Mouse (Mus musculus) liver, embryonic 13.5 days (tissue): ENCODE results near the gene Alyref. TPM values are rescaled to one million over a fixed set of nuclear protein-coding genes. Genes with fewer than 3 reads are reported as not detected.
A peak's percentile ranks its signal among the peaks of the same experiment; 100 is the strongest.
"Not testable (repeated sequence)": the region's sequence is repeated elsewhere in the genome, so short reads cannot be mapped to it uniquely, and the experiment has no call there.

Experiments
- ATAC-seq: fragments of 200-750 bp; cut with Nextera tagmentation; 2 replicates; pipeline ENCODE4 v1.8.0; 2017; ENCODE audit warnings: low read depth, mild to moderate bottlenecking, moderate number of reproducible peaks, moderate library complexity
- DNase-seq: peaks from one replicate; pipeline ENCODE4 v3.0.0; 2022
- H3K27ac ChIP-seq: fragments of 300-500 bp; sonication (generic); 2 replicates; pipeline ENCODE4 v1.5.1; 2015; ENCODE audit warnings: moderate library complexity, mild to moderate bottlenecking, inconsistent platforms
- H3K27me3 ChIP-seq: fragments of 300-500 bp; sonication (generic); 2 replicates; pipeline ENCODE4 v1.6.1; 2015; ENCODE audit warnings: mild to moderate bottlenecking, inconsistent platforms
- H3K36me3 ChIP-seq: fragments of 300-500 bp; sonication (generic); 2 replicates; pipeline ENCODE4 v1.6.1; 2015; ENCODE audit warnings: mild to moderate bottlenecking, inconsistent platforms
- H3K4me1 ChIP-seq: fragments of 300-500 bp; sonication (generic); replicated peaks from 2 replicates; pipeline ENCODE4 v1.6.1; 2015; ENCODE audit warnings: inconsistent platforms
- H3K4me2 ChIP-seq: fragments of 300-500 bp; sonication (generic); 2 replicates; pipeline ENCODE4 v1.6.1; 2015; ENCODE audit warnings: inconsistent platforms, mild to moderate bottlenecking, moderate library complexity
- H3K4me3 ChIP-seq: fragments of 300-500 bp; sonication (generic); replicated peaks from 2 replicates; pipeline ENCODE4 v1.5.1; 2015; ENCODE audit warnings: mild to moderate bottlenecking, inconsistent platforms
- H3K9ac ChIP-seq: fragments of 300-500 bp; sonication (generic); 2 replicates; pipeline ENCODE4 v1.6.1; 2015; ENCODE audit warnings: mild to moderate bottlenecking, inconsistent platforms
- H3K9me3 ChIP-seq: fragments of 300-500 bp; sonication (generic); replicated peaks from 2 replicates; pipeline ENCODE4 v1.6.1; 2016; ENCODE audit warnings: inconsistent platforms
- WGBS: fragments of 180-500 bp; shearing (Covaris S2); methylation state at CpG from one replicate; pipeline ENCODE4 v1.1.7; 2015; ENCODE audit not compliant: insufficient replicate concordance; 5-methylcytosine and 5-hydroxymethylcytosine counted together
- polyA plus RNA-seq: library from polyadenylated mRNA; unstranded; fragments of >200 nt; fragmentation: Nextera tagmentation; extraction: Ambion mirVana; gene quantifications from 2 replicates; pipeline ENCODE4 v1.2.1, GENCODE M21; 2015

Alyref gene
- polyA plus RNA-seq, 1 experiment from 2014 or later: 379 TPM

GRCm38 (mm10) chr11:120597240-120598235 lies 627 bp downstream of the Alyref start:
- no peak for DNase-seq
- peaks cover 78% of the 10 kb centered on the region for H3K4me1 ChIP-seq
- H3K9ac ChIP-seq: peak overlapping the region; percentile 99
- no peaks in the 10 kb centered on the region for H3K9me3 ChIP-seq
- H3K27ac ChIP-seq: peak overlapping the region; percentile 95
- ATAC-seq: peak; percentile 38
- WGBS: 2% methylated on average over 88 of the region's 99 CpGs
- peaks cover 68% of the 10 kb centered on the region for H3K36me3 ChIP-seq
- H3K4me2 ChIP-seq: peak overlapping the region; percentile 98
- no peaks in the 10 kb centered on the region for H3K27me3 ChIP-seq
- H3K4me3 ChIP-seq: peak overlapping the region; percentile 99

GRCm38 (mm10) chr11:120588531-120588930 lies 9.6 kb downstream of the Alyref start:
- peak overlapping the region; percentile 40 for H3K9ac ChIP-seq
- ATAC-seq (peak; percentile 60), DNase-seq (no peak)
- peaks cover 23% of the 10 kb centered on the region for H3K4me1 ChIP-seq
- no peak overlapping the region for H3K4me3 ChIP-seq
- peak overlapping the region; percentile 61 for H3K27ac ChIP-seq
- H3K36me3 ChIP-seq: peaks cover 97% of the 10 kb centered on the region
- WGBS: 23% methylated on average over 6 of the region's 6 CpGs
- H3K27me3 ChIP-seq: no peaks in the 10 kb centered on the region
- no peaks in the 10 kb centered on the region for H3K9me3 ChIP-seq
- no peak overlapping the region for H3K4me2 ChIP-seq

DNA sequence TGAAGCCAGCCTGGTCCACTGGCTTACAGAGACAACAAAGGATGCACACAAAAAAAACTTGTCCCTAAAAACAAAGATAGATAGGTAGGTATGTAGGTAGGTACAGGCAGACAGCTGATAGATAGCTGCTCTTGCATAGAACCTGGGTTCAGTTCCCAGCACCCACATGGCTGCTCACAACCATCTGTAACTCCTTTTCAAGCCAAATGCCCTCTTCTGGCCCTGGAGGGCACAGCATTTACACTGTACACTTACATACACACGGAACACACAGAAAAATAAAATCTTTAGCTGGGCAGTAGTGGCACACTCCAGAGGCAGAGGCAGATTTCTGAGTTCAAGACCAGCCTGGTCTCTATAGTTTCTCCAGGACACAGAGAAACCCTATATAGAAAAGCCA lies 14.2 kb downstream of the Alyref start:
- H3K27me3 ChIP-seq: no peaks in the 10 kb centered on the region
- peaks cover 67% of the 10 kb centered on the region for H3K36me3 ChIP-seq
- DNase-seq (no peak), ATAC-seq (no peak)
- H3K4me2 ChIP-seq: no peak overlapping the region
- H3K9me3 ChIP-seq: no peaks in the 10 kb centered on the region
- H3K27ac ChIP-seq: no peak overlapping the region
- H3K4me3 ChIP-seq: no peak overlapping the region
- H3K4me1 ChIP-seq: peaks cover 36% of the 10 kb centered on the region
- H3K9ac ChIP-seq: no peak overlapping the region
- WGBS: 91% methylated on average over 1 of the region's 1 CpGs

GRCm38 (mm10) chr11:120582982-120583293 lies 15.2 kb downstream of the Alyref start:
- 73% methylated on average over 2 of the region's 2 CpGs for WGBS
- not testable (repeated sequence) for ATAC-seq, H3K4me3 ChIP-seq, DNase-seq, H3K9me3 ChIP-seq, H3K9ac ChIP-seq, H3K27me3 ChIP-seq, H3K4me2 ChIP-seq, H3K27ac ChIP-seq
- H3K4me1 ChIP-seq: peaks cover 39% of the 10 kb centered on the region
- peaks cover 67% of the 10 kb centered on the region for H3K36me3 ChIP-seq

- WGBS: 49% methylated on average over 8 of the region's 8 CpGs
- Histone ChIP-seq H3K9me3 (no peaks in the 10 kb centered on the region), H3K9ac (peak overlapping the region; percentile 91), H3K27ac (peak overlapping the region; percentile 83), H3K4me3 (peak overlapping the region; percentile 87), H3K36me3 (peaks cover 67% of the 10 kb centered on the region), H3K27me3 (no peaks in the 10 kb centered on the region), H3K4me1 (peaks cover 44% of the 10 kb centered on the region), H3K4me2 (peak overlapping the region; percentile 90)
- DNase-seq: no peak
- ATAC-seq: no peak
Observed at GRCm38 (mm10) chr11:120582268-120582981, 15.7 kb downstream of the Alyref start.

GRCm38 (mm10) chr11:120581490-120582267 lies 16.5 kb downstream of the Alyref start, which contains the start of gene Arhgdia:
Gene Arhgdia (minus strand): TSS chr11:120581624.
- H3K4me2 ChIP-seq: peak within 1 kb of the TSS; percentile 90
- no peaks in the 10 kb centered on the region for H3K27me3 ChIP-seq
- WGBS: 3% methylated on average over 70 of the region's 75 CpGs
- peaks cover 52% of the 10 kb centered on the region for H3K4me1 ChIP-seq
- peak within 1 kb of the TSS; percentile 83 for H3K27ac ChIP-seq
- H3K36me3 ChIP-seq: peaks cover 63% of the 10 kb centered on the region
- peak within 1 kb of the TSS; percentile 91 for H3K9ac ChIP-seq
- peak within 1 kb of the TSS; percentile 87 for H3K4me3 ChIP-seq
- H3K9me3 ChIP-seq: no peaks in the 10 kb centered on the region
- peak; percentile 77 for DNase-seq
- ATAC-seq: peak; percentile 55

DNA sequence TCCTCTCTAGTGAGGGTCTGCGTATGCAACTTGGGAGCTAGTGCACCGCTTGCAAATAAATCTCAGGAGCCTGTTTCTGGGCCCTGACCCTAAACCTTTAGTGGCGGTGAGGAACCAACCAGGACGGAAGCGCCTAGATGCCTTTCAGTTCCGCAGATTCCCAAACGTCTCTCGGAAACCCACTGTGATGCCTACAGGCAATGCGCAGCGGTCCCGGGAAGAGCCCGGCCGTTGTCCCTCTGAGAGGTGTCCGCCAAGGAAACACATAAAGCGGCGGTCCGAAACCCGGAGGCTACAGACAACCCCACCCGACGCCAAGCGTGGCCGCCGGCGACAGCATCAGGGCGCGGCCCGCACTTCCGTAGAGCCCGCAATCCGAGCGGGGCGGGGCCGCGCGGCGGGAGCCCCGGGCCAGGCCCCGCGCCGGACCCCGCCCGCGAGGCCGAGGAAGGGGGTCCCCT lies 17.3 kb downstream of the Alyref start:
- Histone ChIP-seq H3K27ac (peak overlapping the region; percentile 83), H3K4me3 (peak overlapping the region; percentile 87), H3K4me1 (peaks cover 60% of the 10 kb centered on the region), H3K36me3 (peaks cover 56% of the 10 kb centered on the region), H3K9ac (peak overlapping the region; percentile 91), H3K4me2 (peak overlapping the region; percentile 90), H3K27me3 (no peaks in the 10 kb centered on the region), H3K9me3 (no peaks in the 10 kb centered on the region)
- ATAC-seq: peak; percentile 64
- 0% methylated on average over 41 of the region's 44 CpGs for WGBS
- peak; percentile 44 for DNase-seq

GRCm38 (mm10) chr11:120580190-120580589 lies 18.0 kb downstream of the Alyref start:
- Histone ChIP-seq H3K27ac (peak overlapping the region; percentile 83), H3K4me3 (peak overlapping the region; percentile 87), H3K36me3 (peaks cover 48% of the 10 kb centered on the region), H3K9me3 (no peaks in the 10 kb centered on the region), H3K9ac (peak overlapping the region; percentile 91), H3K27me3 (no peaks in the 10 kb centered on the region), H3K4me1 (peaks cover 65% of the 10 kb centered on the region), H3K4me2 (peak overlapping the region; percentile 90)
- no peak for ATAC-seq
- DNase-seq: no peak
- 40% methylated on average over 7 of the region's 7 CpGs for WGBS

DNA sequence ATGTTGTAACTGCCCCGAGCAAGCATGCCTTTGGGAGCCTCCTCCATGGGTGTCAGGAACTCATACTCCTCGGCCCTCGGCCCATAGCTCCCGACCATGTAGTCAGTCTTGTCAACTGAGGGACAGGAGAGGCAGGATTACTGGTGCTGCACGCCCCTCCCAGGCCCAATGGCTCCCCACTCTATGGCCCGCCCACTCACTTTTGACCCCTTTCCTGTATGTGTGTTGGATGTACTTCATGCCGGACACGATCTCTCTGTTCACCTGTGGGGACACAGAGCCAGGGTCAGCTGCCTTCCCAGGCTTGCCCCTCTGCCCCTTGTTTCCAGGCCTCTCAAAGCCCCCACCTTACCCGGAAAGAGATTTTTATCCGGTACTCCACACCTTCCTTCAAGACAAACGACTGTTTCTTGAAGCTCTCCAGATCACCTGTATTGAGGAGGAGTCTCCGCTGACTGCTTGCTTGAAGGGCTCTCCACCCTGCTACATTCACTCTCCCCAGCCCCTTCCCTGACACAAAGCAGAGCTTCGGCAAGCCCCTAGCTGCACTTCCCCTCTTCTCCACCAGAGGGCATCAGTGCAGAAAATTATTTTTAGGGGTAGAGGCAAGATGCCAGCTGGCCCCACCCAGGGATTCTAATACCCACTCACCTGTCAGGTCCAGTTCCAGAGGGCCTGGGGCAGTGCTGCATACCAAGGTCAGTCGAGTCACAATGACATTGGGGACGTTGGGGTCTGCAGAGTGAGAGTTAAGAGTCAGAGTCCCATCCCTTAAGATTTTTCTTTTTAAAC lies 18.7 kb downstream of the Alyref start:
- Histone ChIP-seq H3K36me3 (peaks cover 44% of the 10 kb centered on the region), H3K4me1 (peaks cover 72% of the 10 kb centered on the region)
- 56% methylated on average over 15 of the region's 15 CpGs for WGBS

DNA sequence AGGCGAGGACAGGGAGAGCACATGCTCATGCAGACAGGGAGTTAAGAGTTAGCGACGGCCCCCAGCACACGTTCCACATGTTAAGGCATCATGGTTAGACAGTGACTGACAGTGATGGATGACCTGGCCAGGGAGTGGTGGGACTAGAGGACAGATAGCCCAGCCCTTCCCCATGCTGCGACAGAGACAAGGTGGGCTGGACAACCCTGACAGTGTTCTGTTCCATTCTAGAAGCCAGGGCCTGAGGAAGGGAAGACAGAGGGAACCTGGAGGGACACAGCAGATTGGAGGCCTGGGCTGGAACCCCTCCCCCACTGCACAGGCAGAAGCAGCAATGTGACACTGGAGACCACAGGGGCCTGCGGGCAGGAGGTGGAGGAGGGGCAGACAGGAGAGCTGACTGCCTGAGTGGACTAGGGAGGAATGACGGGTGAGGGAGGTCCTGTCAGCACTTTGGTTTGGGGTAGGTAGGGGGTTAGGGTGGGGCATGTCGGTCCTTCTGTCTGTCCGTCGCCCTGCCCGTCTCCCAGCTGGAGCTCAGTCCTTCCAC lies 19.4 kb downstream of the Alyref start:
- H3K4me3 ChIP-seq: no peak overlapping the region
- peaks cover 36% of the 10 kb centered on the region for H3K36me3 ChIP-seq
- no peaks in the 10 kb centered on the region for H3K9me3 ChIP-seq
- no peak overlapping the region for H3K4me2 ChIP-seq
- 0 out of 2 replicates have a peak overlapping the region, but pooled peaks have one; percentile 18 for H3K27ac ChIP-seq
- ATAC-seq (no peak), DNase-seq (no peak)
- WGBS: 86% methylated on average over 11 of the region's 11 CpGs
- H3K4me1 ChIP-seq: peaks cover 78% of the 10 kb centered on the region
- H3K27me3 ChIP-seq: no peaks in the 10 kb centered on the region
- H3K9ac ChIP-seq: 0 out of 2 replicates have a peak overlapping the region, but pooled peaks have one; percentile 26

More for the DNA sequence above, 18.7 kb downstream of the Alyref start:
- Histone ChIP-seq H3K27me3 (no peaks in the 10 kb centered on the region), H3K27ac (peak overlapping the region; percentile 83), H3K4me3 (peak overlapping the region; percentile 87), H3K4me2 (peak overlapping the region; percentile 90), H3K9me3 (no peaks in the 10 kb centered on the region), H3K9ac (peak overlapping the region; percentile 91)
- DNase-seq (peak; percentile 63), ATAC-seq (no peak)
